Mouse (Mus musculus) ovary, postnatal 36 days (tissue): ENCODE results near the gene Fancc.

Source experiments
- DNase-seq: peaks from one replicate; pipeline ENCODE4 v3.0.0; 2022; ENCODE audit warnings: low spot score, mixed read lengths

The Fancc gene

GRCm38 (mm10) chr13:63261676-63262075 lies 235.4 kb downstream of the Fancc start:
- DNase-seq, result no peak

- no peak for DNase-seq
Observed at GRCm38 (mm10) chr13:63260753-63261631, 236.1 kb downstream of the Fancc start.

GRCm38 (mm10) chr13:63260133-63260532 lies 236.9 kb downstream of the Fancc start:
- DNase-seq, result no peak

GRCm38 (mm10) chr13:63258671-63259070 lies 238.4 kb downstream of the Fancc start:
- DNase-seq, result no peak

- no peak for DNase-seq
Observed at GRCm38 (mm10) chr13:63258167-63258582, 238.9 kb downstream of the Fancc start.

GRCm38 (mm10) chr13:63256807-63257206 lies 240.3 kb downstream of the Fancc start:
- no peak for DNase-seq

- no peak for DNase-seq
Observed at GRCm38 (mm10) chr13:63256146-63256545, 240.9 kb downstream of the Fancc start.

GRCm38 (mm10) chr13:63255519-63256011 lies 241.5 kb downstream of the Fancc start:
- DNase-seq, result no peak

- no peak for DNase-seq
Observed at GRCm38 (mm10) chr13:63253886-63254636, 243.0 kb downstream of the Fancc start.

GRCm38 (mm10) chr13:63253147-63253546 lies 243.9 kb downstream of the Fancc start:
- DNase-seq, result no peak

GRCm38 (mm10) chr13:63252295-63253010 lies 244.6 kb downstream of the Fancc start:
- DNase-seq, result no peak

GRCm38 (mm10) chr13:63251118-63251889 lies 245.8 kb downstream of the Fancc start:
- DNase-seq, result no peak

GRCm38 (mm10) chr13:63250441-63250980 lies 246.6 kb downstream of the Fancc start:
- no peak for DNase-seq

- no peak for DNase-seq
Observed at GRCm38 (mm10) chr13:63249741-63250431, 247.2 kb downstream of the Fancc start.

GRCm38 (mm10) chr13:63249171-63249570 lies 247.9 kb downstream of the Fancc start:
- DNase-seq, result no peak

- DNase-seq, result no peak
Observed at GRCm38 (mm10) chr13:63248318-63248717, 248.8 kb downstream of the Fancc start.

- no peak for DNase-seq
Observed at GRCm38 (mm10) chr13:63247631-63248030, 249.4 kb downstream of the Fancc start.

GRCm38 (mm10) chr13:63247041-63247440 lies 250.0 kb downstream of the Fancc start:
- no peak for DNase-seq

- DNase-seq, result no peak
Observed at GRCm38 (mm10) chr13:63246332-63246940, 250.6 kb downstream of the Fancc start.

- no peak for DNase-seq
Observed at GRCm38 (mm10) chr13:63245812-63246211, 251.3 kb downstream of the Fancc start.
